Mouse (Mus musculus): ENCODE results near the gene Gm10799. TPM values are rescaled to one million over a fixed set of nuclear protein-coding genes. Genes with fewer than 3 reads are reported as not detected.
A peak's percentile ranks its signal among the peaks of the same experiment; 100 is the strongest.

The Gm10799 gene
- total RNA-seq, 2 experiments from 2014 or later, result not detected

GRCm38 (mm10) chr2:104028139-104028723 is 40.1 kb downstream of the Gm10799 start, which contains the start of gene 4931422A03Rik:
Gene 4931422A03Rik, minus strand, starts transcription at chr2:104028361.
- intact Hi-C loops (cut with DNase I), result no loop called here
- peak in 1 of 2 experiments; percentile 8 for DNase-seq

GRCm38 (mm10) chr2:104027458-104028138 is 40.8 kb downstream of the Gm10799 start, which contains the start of gene Fbxo3:
Gene Fbxo3, plus strand, starts transcription at chr2:104027721.
- DNase-seq, result peak; percentile 80 to 82
- intact Hi-C loops (cut with DNase I), result no loop called here

GRCm38 (mm10) chr2:104024656-104025055 is 43.7 kb downstream of the Gm10799 start:
- DNase-seq, result no peak
- intact Hi-C loops (cut with DNase I), result no loop called here

GRCm38 (mm10) chr2:104023096-104023495 is 45.3 kb downstream of the Gm10799 start:
- intact Hi-C loops (cut with DNase I), result no loop called here
- no peak for DNase-seq

Other genes starting within 250 kb of the Gm10799 start
- 1 to 10 TPM; 5.3 to 5.4 TPM for gene Lmo2, start 110.6 kb downstream of the Gm10799 start, total RNA-seq (2021)
- 10 to 100 TPM; 47.6 to 53.0 TPM for gene Fbxo3, start 40.8 kb downstream of the Gm10799 start, total RNA-seq (2021)
- gene 4931422A03Rik, start 40.2 kb downstream of the Gm10799 start, total RNA-seq (2021), result not detected
- under 1 TPM; 0.25 to 0.26 TPM for gene Gm10912, start 2.7 kb downstream of the Gm10799 start, total RNA-seq (2021)
- gene Cd59b, start 1.3 kb upstream of the Gm10799 start, total RNA-seq (2021), result 1 to 10 TPM; 1.6 to 2.9 TPM
- 10 to 100 TPM; 19.7 to 22.2 TPM for gene Cd59a, start 27.3 kb upstream of the Gm10799 start, total RNA-seq (2021)
- gene A930018P22Rik, start 54.2 kb upstream of the Gm10799 start, total RNA-seq (2021), result under 1 TPM; 0.43 to 0.54 TPM